Mouse (Mus musculus) myocyte (in vitro differentiated cells): ENCODE measurements around the gene Plcb3. TPM values are rescaled to one million over a fixed set of nuclear protein-coding genes. Genes with fewer than 3 reads are reported as not detected.

Experiments
- H3K27me3 ChIP-seq: one replicate; pipeline ENCODE4 v1.6.1; 2011; ENCODE audit not compliant: control insufficient read depth, insufficient read depth, insufficient read length
- H3K36me3 ChIP-seq: one replicate; pipeline ENCODE4 v1.6.1; 2011; ENCODE audit not compliant: control insufficient read depth, insufficient read depth
- H3K4me2 ChIP-seq: one replicate; pipeline ENCODE4 v1.6.1; 2011; ENCODE audit warnings: low read depth, control low read depth
- H3K4me3 ChIP-seq: one replicate; pipeline ENCODE4 v1.5.1; 2011; ENCODE audit warnings: mild to moderate bottlenecking, control low read depth, moderate library complexity
- H3K79me2 ChIP-seq: one replicate; pipeline ENCODE4 v1.6.1; 2011; ENCODE audit not compliant: control insufficient read depth, insufficient read depth
- H3ac ChIP-seq: one replicate; pipeline ENCODE4 v1.6.1; 2011; ENCODE audit not compliant: control insufficient read depth, insufficient read length
- CEBPB ChIP-seq: IDR thresholded peaks from 2 replicates; pipeline ENCODE4 v1.6.1; 2011; ENCODE audit warnings: mild to moderate bottlenecking, moderate library complexity; ENCODE audit not compliant: poor library complexity, insufficient read depth, severe bottlenecking
- E2F4 ChIP-seq: IDR thresholded peaks from one replicate; pipeline ENCODE4 v1.6.1; 2011; ENCODE audit warnings: mild to moderate bottlenecking, control low read depth, moderate library complexity; ENCODE audit not compliant: insufficient read depth
- MAX ChIP-seq: IDR thresholded peaks from one replicate; pipeline ENCODE4 v1.6.1; 2011; ENCODE audit warnings: low read depth, mild to moderate bottlenecking, control low read depth
- MYOD1 ChIP-seq, 3 experiments: IDR thresholded peaks; one replicate each; pipeline ENCODE4 v1.6.1; 2011; ENCODE audit warnings: control low read depth in 2 of 3, low read depth in 2 of 3, mild to moderate bottlenecking in 2 of 3, moderate library complexity in 1 of 3; ENCODE audit not compliant: insufficient read length in 2 of 3, control insufficient read depth in 1 of 3
- MYOG ChIP-seq, 3 experiments: IDR thresholded peaks; one replicate each; pipeline ENCODE4 v1.6.1; 2011; ENCODE audit warnings: control low read depth in 2 of 3, low read depth in 2 of 3, mild to moderate bottlenecking in 2 of 3; ENCODE audit not compliant: insufficient read length in 2 of 3, control insufficient read depth in 1 of 3, insufficient read depth in 1 of 3
- POLR2A ChIP-seq: IDR thresholded peaks from one replicate; pipeline ENCODE4 v1.6.1; 2011; ENCODE audit warnings: low read depth, mild to moderate bottlenecking, control low read depth, moderate library complexity; ENCODE audit not compliant: insufficient read length
- POLR2AphosphoS2 ChIP-seq: IDR thresholded peaks from one replicate; pipeline ENCODE4 v1.6.1; 2011; ENCODE audit warnings: low read depth, control low read depth; ENCODE audit not compliant: insufficient read length
- REST ChIP-seq: IDR thresholded peaks from one replicate; pipeline ENCODE4 v1.6.1; 2011; ENCODE audit warnings: mild to moderate bottlenecking, control low read depth, moderate library complexity; ENCODE audit not compliant: insufficient read depth, insufficient read length
- SRF ChIP-seq: IDR thresholded peaks from one replicate; pipeline ENCODE4 v1.6.1; 2011; ENCODE audit warnings: low read depth; ENCODE audit not compliant: control insufficient read depth, insufficient read length
- TCF12 ChIP-seq: IDR thresholded peaks from one replicate; pipeline ENCODE4 v1.6.1; 2011; ENCODE audit warnings: mild to moderate bottlenecking, control low read depth; ENCODE audit not compliant: poor library complexity, insufficient read depth, severe bottlenecking
- TCF3 ChIP-seq: IDR thresholded peaks from one replicate; pipeline ENCODE4 v1.6.1; 2011; ENCODE audit warnings: low read depth, control low read depth; ENCODE audit not compliant: insufficient read length
- USF1 ChIP-seq: IDR thresholded peaks from one replicate; pipeline ENCODE4 v1.6.1; 2011; ENCODE audit warnings: low read depth, mild to moderate bottlenecking, control low read depth, moderate library complexity
- polyA plus RNA-seq: library from polyadenylated mRNA; unstranded; fragments of >200 nt; fragmentation: generic; extraction: Trizol; gene quantifications from one replicate; pipeline ENCODE4 v1.2.1, GENCODE M21; 2012; ENCODE audit warnings: missing spikeins

Gene Plcb3
- polyA plus RNA-seq, 1 experiment, result 34.3 TPM

- H3K4me3 ChIP-seq, result peak overlapping the region; percentile 56
- peaks cover 23% of the 10 kb centered on the region for H3K79me2 ChIP-seq
- no peaks in the 10 kb centered on the region for H3K36me3 ChIP-seq
- no peak for TF ChIP-seq TCF3
- TF ChIP-seq POLR2AphosphoS2, result no peak
- TF ChIP-seq TCF12, result no peak
- no peak for TF ChIP-seq REST
- TF ChIP-seq SRF, result no peak
- no peak for TF ChIP-seq POLR2A
- TF ChIP-seq MYOD1 (IDR thresholded peaks at IDR 0.05; ENCODE audit: control insufficient read depth in 1 of 3, insufficient read length in 2 of 3, low read depth in 2 of 3), result no peak
- TF ChIP-seq E2F4, result no peak
- no peak for TF ChIP-seq MAX
- no peaks in the 10 kb centered on the region for H3K27me3 ChIP-seq
- peak overlapping the region; percentile 78 for H3ac ChIP-seq
- H3K4me2 ChIP-seq, result peak overlapping the region; percentile 88
Measured at GRCm38 (mm10) chr19:6920741-6921636, 55.3 kb downstream of the Plcb3 start.

- Histone ChIP-seq H3K36me3 (no peaks in the 10 kb centered on the region), H3ac (peak overlapping the region; percentile 78), H3K4me3 (peak overlapping the region; percentile 56), H3K27me3 (no peaks in the 10 kb centered on the region), H3K79me2 (peaks cover 23% of the 10 kb centered on the region), H3K4me2 (peak overlapping the region; percentile 88)
- TF ChIP-seq MYOG (IDR thresholded peaks at IDR 0.05; ENCODE audit: control insufficient read depth in 1 of 3, insufficient read depth in 1 of 3, insufficient read length in 2 of 3, low read depth in 2 of 3) (no peak), TCF3 (no peak)
Measured at GRCm38 (mm10) chr19:6919876-6920740, 56.2 kb downstream of the Plcb3 start.

- Histone ChIP-seq H3K27me3 (no peaks in the 10 kb centered on the region), H3ac (no peak overlapping the region), H3K4me3 (peak overlapping the region; percentile 56), H3K36me3 (no peaks in the 10 kb centered on the region), H3K79me2 (peaks cover 23% of the 10 kb centered on the region), H3K4me2 (peak overlapping the region; percentile 88)
- no peak for TF ChIP-seq POLR2AphosphoS2
- TF ChIP-seq SRF, result no peak
- no peak for TF ChIP-seq POLR2A
- no peak for TF ChIP-seq REST
- TF ChIP-seq USF1, result no peak
- no peak for TF ChIP-seq MYOG (IDR thresholded peaks at IDR 0.05; ENCODE audit: control insufficient read depth in 1 of 3, insufficient read depth in 1 of 3, insufficient read length in 2 of 3, low read depth in 2 of 3)
- TF ChIP-seq MYOD1 (IDR thresholded peaks at IDR 0.05; ENCODE audit: control insufficient read depth in 1 of 3, insufficient read length in 2 of 3, low read depth in 2 of 3), result no peak
- TF ChIP-seq CEBPB, result no peak
- TF ChIP-seq MAX, result no peak
- no peak for TF ChIP-seq TCF3
- TF ChIP-seq TCF12, result no peak
- no peak for TF ChIP-seq E2F4
Measured at GRCm38 (mm10) chr19:6919431-6919830, 56.8 kb downstream of the Plcb3 start.

- H3ac ChIP-seq, result no peak overlapping the region
- H3K27me3 ChIP-seq, result no peaks in the 10 kb centered on the region
- no peak overlapping the region for H3K4me3 ChIP-seq
- no peak overlapping the region for H3K4me2 ChIP-seq
- H3K36me3 ChIP-seq, result peaks cover 3% of the 10 kb centered on the region
- H3K79me2 ChIP-seq, result peaks cover 23% of the 10 kb centered on the region
- TF ChIP-seq REST (no peak), E2F4 (no peak), MYOD1 (IDR thresholded peaks at IDR 0.05; ENCODE audit: control insufficient read depth in 1 of 3, insufficient read length in 2 of 3, low read depth in 2 of 3) (no peak), SRF (no peak), POLR2AphosphoS2 (no peak), MAX (no peak), TCF12 (no peak), POLR2A (no peak), MYOG (IDR thresholded peaks at IDR 0.05; ENCODE audit: control insufficient read depth in 1 of 3, insufficient read depth in 1 of 3, insufficient read length in 2 of 3, low read depth in 2 of 3) (no peak)
Measured at GRCm38 (mm10) chr19:6918321-6918720, 57.9 kb downstream of the Plcb3 start.

- no peak for TF ChIP-seq TCF3
- no peak for TF ChIP-seq MYOD1 (IDR thresholded peaks at IDR 0.05; ENCODE audit: control insufficient read depth in 1 of 3, insufficient read length in 2 of 3, low read depth in 2 of 3)
- TF ChIP-seq USF1, result no peak
- TF ChIP-seq POLR2A, result no peak
- Histone ChIP-seq H3K36me3 (peaks cover 11% of the 10 kb centered on the region), H3K4me2 (no peak overlapping the region), H3K79me2 (peaks cover 23% of the 10 kb centered on the region), H3K27me3 (no peaks in the 10 kb centered on the region), H3K4me3 (no peak overlapping the region), H3ac (no peak overlapping the region)
Measured at GRCm38 (mm10) chr19:6916496-6916895, 59.8 kb downstream of the Plcb3 start.
